Mouse (Mus musculus) erythroid progenitor cell, adult 5-6 weeks (primary cell): Measurements from ENCODE around the gene Apobec2. TPM values are rescaled to one million over a fixed set of nuclear protein-coding genes. Genes with fewer than 3 reads are reported as not detected.

Experiments used
- ATAC-seq: replicated peaks from 2 replicates; pipeline ENCODE4 v1.8.0; 2016; ENCODE audit warnings: moderate number of reproducible peaks, mild to moderate bottlenecking, moderate TSS enrichment, inconsistent platforms; ENCODE audit not compliant: poor library complexity, low FRiP score, severe bottlenecking
- total RNA-seq, 2 experiments: library from RNA; stranded (forward) in 1 of 2; stranded (reverse) in 1 of 2; fragments of 150-400 nt in 1 of 2; fragments of 186-747, 209-891 nt in 1 of 2; gene quantifications; 2 replicates each; pipeline versions ENCODE4 v1.2.3 to v1.2.4; 2015 to 2017; ENCODE audit warnings: low replicate concordance in 2 of 2

Gene Apobec2
- total RNA-seq, 2 experiments from 2014 or later = not detected

DNA sequence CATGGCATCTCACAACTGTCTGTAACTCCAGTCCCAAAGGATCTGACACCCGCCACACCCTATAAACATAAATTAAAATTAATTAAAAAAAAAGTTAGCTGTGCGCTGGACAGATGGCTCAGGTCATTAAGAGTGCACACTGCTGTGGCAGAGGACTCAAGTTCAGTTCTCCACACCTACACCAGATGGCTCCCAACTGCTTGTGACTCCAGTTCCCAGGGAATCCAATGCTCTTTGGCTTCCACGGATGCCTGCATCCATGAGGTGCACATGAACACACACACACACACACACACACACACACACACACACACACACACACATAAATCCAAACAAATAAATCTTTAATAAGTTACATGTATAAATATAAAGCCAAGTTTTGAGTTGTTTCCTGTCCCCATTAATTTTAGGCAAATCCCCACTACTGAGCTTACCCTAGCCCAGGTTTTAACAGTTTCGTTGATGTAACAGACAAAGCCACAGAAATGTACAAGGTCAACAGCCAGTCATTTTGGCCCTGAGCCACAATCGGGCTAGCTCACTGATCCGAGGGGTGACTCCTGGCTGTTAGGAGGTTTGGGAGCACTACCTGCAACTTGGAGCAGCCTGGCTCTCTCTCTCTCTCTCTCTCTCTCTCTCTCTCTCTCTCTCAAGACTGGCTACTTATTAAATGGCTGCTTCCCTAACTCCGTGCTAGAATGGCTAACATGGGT, 10.2 kb upstream of the Apobec2 start:
- ATAC-seq = no peak

DNA sequence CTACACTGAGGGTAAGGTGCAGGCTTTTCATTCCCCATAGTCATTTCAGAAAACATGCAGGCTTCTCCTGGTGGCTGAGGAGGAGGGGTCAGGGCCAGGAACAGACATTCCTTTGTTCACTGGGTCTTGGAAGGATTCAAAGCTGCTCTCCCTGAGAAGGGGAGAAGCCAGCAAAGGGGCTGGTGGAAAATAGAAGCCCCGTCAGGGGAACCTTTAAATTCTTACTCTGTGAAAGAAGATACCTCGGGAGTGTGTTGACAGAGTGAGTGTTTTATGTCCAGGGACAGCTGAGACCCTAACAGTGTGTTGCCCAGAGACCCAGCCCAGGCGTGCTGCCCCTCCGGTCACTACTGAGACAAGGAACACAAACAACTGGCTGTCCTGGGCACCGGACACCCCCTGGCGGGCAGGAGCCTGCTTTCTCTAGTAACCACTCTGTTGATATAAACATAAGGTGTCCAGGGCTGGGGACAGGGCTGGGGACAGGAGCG, 4.7 kb upstream of the Apobec2 start:
- no peak for ATAC-seq

DNA sequence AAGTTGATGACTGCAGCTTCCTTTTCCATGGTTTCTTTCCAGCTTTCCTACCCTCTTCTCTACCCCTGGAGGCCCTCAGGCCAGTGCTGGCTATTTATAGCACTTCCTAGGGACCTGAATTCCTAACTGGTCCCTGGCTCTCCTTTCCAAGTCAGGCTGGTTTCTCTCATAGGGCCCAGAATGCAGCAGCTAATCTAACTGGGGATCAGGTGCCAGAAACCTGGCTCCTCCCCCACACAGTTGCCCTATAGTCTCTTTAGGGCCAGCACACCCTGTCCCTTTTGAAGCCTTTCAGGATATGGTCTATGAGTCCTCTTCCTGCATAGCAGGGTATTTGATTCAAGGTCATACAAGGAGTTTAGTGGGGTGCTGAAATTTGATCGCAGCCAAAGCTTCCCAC, 3.8 kb upstream of the Apobec2 start:
- ATAC-seq = no peak

DNA sequence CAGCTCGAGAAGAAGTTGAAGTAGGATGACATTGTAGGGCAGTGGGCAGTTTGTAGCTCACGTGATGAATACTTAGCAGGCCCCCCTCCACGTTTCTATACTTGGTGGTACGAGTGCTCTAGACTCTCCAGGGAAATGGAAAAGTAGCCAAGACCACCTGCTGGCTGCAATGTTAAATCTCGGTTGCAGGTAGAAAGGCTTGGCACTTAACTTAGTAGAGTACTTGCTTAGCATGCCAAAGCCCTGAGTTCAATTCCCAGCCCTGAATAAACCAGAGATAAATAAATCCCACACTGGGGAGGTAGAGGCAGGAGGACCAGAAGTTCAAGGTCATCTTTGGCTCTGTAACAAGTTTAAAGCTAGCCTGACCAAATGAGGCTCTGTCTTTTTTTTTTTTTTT, 1.7 kb upstream of the Apobec2 start:
- ATAC-seq = no peak

DNA sequence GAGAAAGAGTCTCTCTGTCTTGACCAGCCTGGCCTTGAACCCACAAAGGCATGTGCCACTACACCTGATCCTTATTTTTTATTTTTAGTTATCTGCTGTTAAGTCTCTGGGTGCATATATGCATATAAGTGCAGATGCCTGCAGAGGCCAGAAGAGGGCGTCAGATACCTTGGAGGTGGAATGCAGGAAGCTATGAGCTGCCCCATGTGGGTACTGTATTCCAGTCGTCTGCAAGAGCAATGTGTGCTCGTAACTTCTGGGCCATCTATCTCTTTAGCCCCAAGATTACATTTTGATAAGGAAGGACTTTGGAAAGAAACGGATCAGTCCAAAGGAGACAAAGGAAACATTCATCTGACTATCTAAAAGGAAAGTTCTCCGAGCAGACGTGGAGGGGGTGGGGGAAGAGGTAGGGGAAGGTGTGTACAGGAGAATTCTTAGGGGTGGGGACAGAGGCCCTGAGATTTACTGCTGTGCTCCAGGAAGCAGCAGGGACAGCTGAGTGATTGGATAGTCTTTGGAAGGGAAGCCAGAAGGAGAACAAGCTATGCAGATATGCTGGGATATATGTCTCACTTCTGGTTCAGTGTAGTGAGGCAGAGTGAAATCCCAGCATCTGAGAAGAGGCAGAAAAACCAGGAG, 1.1 kb upstream of the Apobec2 start:
- no peak for ATAC-seq

DNA sequence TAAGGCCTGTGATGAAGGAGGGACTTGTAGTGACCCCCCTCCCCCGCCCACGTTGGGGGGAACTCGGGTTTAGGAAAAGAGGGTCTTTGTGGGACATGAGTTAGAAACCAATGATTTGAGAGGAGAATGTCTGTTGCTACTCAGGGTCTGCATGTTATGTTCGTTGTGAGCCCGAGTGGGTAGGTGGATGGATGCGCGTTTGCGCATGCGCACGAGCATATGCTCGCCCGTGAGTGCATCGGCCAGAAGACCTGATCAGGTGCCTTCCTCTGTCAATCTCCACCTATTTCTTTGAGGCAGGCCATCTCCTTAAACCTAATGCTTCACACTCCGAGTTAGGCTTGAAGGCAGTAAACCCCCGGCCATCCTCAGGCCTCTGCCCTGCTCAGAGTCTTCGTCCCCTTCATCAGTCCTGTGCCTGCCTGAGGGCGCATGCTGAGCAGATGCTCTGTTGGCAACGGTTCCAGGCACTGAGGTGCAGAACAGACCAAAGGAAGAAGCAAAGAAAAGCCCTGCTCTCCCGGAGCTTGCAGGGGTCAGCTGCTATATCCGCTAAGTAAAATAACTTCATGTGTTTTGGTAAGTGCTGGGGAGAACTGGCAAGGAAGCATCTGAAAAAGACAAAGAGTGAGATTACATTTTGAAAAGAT, 401 bp upstream of the Apobec2 start:
- no peak for ATAC-seq

DNA sequence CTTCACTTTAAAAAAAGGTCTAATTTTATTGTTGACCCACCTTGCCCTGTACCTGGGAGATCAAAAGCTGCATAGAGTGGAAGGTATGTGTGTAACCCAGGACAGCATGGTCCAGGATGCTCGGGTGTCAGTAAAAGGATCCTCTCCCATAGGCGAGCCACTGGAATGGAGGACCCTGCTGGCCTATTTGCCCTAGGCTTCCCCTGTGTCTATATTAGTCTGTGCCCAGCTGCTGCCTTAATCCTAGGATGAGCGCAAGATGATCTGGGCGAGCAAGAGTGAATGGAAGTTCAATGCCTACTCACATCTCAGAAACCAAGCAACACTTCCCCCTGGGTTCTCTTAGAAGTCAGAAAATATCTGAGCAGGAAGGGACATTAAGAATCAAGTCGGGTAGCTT, 1.7 kb downstream of the Apobec2 start:
- no peak for ATAC-seq

DNA sequence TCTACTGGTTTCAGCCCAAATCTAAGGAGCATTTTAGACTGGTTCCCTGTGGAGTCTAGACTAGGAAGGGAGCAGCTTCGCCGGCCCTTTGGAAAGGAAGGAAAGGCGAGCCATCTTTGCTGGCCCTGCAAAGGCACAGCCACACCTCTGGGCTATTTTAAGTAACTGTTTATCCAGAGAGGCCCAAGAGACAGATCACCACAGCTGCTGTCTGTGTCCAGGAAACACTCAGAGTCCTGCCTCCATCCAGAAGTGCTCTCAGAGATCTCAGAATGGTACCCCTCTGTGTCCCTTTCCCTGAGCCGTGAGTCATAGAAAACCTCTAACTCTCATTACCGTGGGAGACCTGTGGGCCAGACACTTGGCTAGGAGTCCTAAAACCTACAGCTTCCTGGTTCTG, 2.3 kb downstream of the Apobec2 start:
- ATAC-seq = no peak

DNA sequence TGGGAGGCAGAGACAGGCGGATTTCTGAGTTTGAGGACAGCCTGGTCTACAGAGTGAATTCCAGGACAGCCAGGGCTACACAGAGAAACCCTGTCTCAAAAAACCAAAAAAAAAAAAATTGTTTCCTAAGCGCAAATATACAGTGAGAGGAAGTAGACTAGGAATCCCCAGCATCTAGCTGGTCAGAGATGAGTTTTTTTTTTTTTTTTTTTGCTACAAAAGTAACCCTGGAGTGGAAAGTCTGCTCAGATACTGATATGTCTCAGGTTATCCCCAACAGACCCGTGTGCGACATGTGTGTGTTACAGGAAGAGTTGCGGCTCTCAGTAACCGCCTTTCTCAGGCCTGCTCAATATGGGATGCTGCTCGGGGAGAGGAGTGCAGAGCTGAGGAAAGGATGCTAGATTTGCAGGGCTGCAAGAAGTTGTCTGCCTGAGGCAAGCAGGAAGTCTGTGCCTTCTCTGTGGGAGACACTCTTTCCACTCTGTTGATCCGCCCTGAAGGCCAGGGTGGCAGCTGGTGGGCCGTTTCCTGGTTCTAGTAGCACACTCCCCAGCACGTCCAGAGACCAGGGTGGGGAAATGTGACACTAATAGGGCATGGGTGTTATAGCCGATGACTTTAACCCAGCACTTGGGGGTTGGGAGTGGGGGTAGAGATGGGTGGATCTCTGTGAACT, 4.7 kb downstream of the Apobec2 start:
- ATAC-seq = no peak

DNA sequence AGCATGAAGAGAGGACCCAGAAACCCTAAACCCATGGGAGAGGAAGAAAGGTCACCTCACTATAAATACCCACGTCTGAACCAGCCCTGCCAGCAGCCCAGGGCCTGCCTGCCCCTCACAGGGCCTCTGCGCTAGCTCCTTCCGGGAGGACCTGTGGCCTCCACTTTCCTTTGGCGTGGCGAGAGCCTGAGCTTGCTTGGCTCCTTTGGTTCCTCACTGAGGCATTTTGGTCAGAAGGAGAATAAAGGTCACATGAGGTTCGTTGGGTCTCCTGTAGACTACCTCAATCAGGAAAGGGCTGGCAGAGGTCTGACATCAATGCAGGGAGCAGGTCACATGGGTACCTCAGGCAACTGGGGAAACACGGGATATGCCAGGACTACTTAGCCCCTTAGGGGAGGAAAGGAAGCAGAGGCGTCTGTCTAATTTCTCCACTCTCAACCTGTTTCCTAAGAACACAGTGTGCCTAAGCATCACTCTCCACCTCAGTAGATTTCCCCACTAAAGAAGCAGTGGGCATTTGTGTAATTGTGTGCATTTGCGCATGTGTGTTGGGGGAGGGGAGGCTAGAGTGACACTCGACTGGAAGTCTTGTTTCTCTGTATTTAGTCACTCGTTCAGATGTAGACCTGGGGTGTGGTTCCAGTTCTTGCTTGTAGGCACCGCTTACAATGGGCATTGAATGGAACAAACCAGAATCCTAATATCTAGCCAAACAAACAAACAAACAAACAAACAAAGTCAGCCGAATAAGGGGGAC, 5.6 kb downstream of the Apobec2 start:
- no peak for ATAC-seq

DNA sequence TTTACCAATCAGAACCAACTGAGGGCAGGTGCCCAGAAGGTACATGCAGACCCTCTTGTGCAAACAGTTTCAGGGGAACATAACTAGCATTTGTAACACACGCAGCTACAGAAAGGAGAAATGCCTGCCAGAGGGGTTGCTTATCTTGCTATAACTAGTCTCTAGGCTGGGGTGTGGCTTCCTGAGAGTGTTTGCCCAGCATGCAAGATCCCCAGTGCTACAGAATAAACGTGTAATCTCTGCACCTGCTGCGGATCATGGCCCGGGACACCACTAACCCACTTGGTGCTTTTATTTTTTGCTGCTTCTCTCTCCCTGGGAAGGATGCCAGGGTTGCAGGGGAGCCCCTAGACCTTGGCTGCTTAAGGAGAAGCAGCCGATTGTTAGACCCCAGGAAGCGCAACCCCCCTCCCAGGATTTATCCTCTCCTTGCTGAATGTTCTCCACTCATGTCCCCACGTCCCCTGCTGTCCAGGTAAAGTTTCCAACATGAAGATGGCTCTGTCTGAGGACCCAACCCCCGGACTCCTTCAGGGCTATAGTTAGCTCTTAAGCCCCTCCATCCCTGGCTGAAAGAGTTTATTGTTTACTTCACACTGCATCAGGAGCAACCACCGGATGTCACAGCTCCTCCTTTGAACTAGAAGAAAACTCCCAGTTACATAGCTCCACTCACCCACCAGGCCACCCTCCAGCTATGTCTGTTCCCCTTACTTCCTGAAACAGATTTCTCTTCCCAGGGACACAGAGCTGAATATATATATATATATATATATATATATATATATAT, 6.7 kb downstream of the Apobec2 start:
- ATAC-seq = no peak

DNA sequence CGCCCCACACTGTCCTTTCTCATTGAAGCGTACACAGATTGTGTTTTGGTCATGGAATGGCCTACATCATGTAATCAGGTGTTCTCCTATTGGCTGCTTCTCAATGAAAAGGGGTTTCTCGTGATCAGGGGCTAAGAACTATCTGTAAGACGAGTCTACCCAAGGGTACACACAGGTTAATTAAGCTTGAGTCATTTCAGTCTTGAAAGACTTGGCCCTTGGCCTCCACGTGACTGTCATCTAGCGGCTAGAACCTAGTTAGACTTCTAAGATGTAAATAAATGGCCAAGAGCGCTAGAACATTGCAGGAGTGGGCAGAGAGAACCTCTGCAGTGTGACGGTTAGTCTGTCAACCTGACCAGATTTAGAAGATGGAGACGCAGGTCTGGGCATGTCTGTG, 8.5 kb downstream of the Apobec2 start:
- no peak for ATAC-seq

DNA sequence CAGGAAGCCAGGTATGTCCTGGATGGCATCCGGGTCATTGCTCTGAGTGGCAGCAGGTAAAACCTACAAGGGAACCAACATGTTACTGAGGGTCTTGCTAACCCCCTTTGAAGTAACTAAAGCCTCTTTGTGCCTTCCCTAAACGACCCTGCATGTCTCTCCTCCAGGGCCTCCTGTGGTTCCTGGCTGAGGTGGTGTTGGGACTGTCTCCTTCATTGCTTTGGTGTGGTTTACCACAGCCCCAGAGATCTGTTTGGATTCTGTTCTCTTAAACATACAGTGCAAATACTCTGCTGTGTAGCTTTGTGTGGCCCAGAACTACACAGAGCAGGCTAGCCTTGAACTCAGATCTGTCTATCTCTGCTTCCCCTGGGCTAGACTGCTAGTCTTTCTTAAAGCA, 13.2 kb downstream of the Apobec2 start:
- ATAC-seq = no peak

DNA sequence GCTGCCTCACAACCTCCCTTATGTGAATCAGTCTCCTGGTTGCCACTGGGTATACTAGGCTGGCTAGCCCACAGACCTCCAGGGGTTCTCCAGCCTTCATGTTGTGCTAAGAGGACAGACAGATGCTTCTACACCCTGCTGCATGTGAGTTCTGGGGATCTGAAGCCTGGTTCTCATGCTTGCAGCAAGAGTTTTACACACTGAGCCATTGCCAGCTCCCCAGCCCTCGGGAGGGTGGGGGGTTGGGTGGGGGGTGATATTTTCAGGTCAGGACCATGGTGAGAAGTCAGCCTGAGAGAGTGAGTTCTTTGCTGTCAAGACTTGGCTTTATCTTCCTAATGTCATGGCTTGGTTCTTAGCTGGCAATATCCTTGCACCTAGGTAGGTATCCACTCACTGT, 13.9 kb downstream of the Apobec2 start:
- ATAC-seq = no peak

DNA sequence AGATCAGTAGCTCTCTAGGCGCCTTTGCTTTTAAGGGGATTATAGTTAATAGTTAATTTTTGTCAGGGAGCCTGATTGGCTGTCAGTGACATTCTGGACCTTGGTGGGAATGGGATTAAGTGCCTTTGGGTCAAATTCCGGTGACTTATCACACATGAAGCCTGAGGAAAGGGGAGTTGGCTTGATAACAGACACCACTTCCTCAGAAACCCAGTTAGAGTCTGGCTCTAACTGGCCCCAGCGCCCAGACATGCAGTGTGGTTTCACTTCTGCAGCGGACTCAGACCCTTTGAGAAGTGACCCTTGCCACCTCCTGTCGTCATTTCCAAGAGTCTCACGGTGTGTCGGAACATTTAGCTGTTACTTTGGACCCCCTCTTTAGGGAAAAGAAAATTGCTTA, 14.6 kb downstream of the Apobec2 start:
- ATAC-seq = no peak

DNA sequence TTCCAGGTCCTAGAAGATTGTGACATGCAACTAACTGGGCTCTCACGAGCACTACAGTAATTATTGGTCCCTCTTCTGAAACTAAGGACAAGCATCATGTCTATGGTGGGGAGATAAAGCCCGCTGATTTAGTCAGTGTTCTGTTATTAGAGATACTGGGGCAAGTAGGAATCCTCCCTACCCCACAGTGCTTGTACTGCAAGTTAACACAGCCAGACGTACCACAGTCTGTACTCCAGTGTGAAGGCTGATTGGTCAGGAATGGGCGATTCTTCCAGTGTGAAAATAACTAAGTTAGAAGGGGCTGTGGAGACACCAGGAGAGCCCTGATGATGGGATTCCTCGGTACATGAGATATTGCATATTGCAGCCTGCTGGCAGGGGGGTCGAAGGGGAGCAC, 15.2 kb downstream of the Apobec2 start:
- 0 out of 2 replicates have a peak, but pooled peaks have one; percentile 13 for ATAC-seq

DNA sequence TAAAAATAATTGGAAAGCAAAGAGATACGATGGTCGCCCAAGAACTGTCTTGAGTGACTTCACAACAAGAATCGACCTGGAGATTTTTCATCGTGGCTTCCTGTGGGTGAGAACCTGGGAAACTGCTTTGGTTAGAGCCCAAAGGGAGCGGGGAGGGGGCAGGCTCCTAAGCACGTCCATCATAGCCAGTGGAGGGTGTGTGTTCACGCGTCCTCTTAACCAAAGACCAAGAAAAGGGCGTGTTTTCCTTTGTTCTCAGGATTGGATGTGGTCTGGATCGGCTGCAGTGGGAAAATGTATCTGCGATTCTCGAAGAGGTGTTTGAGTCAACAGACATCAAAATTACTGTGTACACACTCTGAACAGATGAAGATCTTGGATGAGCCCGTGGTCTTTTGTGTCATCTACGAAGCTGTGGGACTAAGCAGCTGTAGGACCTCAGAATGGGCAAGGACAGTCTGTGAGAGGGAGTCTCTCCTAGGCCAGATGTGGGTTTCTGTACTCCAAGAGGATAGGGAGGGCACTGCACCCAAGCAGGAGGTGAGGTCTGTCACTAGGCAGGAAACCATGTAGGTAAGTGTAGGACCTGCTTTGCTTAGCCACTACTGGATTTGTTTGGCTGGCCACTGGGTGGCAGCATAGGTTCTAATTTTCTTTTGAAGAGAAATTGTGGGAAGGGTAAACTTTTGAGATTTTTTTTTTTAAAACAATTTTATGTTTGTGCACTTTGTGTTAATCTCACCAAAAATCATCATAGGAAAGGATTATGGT, 16.1 kb downstream of the Apobec2 start:
- peak; percentile 66; the same call in 1 of the 2 replicates for ATAC-seq

DNA sequence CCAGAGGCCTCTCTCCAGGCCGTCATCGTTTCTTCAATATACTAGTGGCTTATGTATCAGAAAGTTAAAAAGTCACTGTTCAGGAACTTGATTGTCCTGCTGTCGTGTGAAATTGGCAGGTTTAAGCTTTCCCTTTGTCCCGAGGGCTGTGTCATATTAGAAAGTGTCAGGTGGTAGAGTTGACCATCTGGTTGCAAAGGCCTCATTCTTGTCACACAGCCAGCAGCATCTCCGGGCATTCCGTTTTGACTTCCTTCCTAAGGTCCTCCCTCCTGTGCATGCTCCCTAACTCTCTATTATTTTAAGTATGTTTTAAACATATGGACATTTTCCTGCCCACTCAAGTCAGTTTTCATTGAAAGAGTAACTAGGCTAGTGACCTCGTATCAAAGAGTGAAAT, 16.7 kb downstream of the Apobec2 start:
- no peak for ATAC-seq
